Mouse (Mus musculus) activated CD4-positive, CD25-positive, alpha-beta regulatory T cell, adult 4 months (primary cell): ENCODE measurements around the gene Khdc1a. TPM values are rescaled to one million over a fixed set of nuclear protein-coding genes. Genes with fewer than 3 reads are reported as not detected.
"Not testable (repeated sequence)": the region's sequence is repeated elsewhere in the genome, so short reads cannot be mapped to it uniquely, and the experiment has no call there.

Source experiments
- ATAC-seq: one replicate; pipeline ENCODE4 v1.8.0; 2017
- polyA plus RNA-seq, 2 experiments: library from polyadenylated mRNA; unstranded; fragments of 100-300 nt; shearing (Covaris generic); gene quantifications; one replicate each; pipeline ENCODE4 v1.2.1; 2017

Khdc1a gene
- 1 to 10 TPM in 1 of 2 experiments, under 1 TPM in 1; 0.71 to 2.1 TPM for polyA plus RNA-seq

DNA sequence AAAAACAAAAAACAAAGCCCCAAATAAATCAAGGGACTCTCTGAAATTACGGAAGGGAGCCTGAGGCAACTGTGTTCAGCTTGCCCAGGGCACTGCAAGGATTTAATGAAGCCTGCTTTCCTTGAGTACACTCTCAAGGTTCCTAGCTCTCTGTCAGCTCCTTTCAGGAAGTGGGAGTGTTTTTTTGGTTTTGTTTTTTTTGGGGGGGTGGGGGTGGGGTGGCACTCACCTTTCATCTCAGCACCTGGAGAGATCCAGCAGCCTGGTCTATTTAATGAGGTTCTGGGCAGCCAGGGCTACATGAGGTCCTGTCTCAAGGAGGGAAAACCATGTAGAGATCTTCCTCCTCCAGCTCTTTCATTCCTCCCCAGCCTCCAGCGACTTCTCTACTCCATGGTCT is at the start of gene Khdc1a:
TSS of gene Khdc1a (plus strand) at position 301 of the 400 bp plus-strand sequence.
- no peak for ATAC-seq

DNA sequence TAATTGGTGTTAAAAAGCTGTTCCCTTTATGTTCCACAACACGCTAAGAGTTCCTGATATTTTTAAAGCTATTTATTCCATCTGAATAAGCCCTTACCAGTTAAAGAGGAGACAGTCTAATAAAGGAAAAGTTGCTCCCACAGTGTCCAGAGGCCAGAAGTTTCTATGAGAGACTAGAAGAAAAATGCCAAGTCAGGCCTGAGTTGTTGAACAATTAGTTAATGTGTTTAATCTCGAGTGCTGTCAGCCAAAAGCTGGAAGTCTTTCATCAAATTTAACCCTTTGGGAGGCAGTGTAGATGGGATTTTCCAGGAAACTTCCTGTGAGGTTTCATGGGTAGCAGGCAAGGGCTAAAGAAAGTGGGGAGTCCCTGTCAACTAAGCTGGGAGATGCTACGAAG is 49.6 kb upstream of the Khdc1a start:
- no peak for ATAC-seq

DNA sequence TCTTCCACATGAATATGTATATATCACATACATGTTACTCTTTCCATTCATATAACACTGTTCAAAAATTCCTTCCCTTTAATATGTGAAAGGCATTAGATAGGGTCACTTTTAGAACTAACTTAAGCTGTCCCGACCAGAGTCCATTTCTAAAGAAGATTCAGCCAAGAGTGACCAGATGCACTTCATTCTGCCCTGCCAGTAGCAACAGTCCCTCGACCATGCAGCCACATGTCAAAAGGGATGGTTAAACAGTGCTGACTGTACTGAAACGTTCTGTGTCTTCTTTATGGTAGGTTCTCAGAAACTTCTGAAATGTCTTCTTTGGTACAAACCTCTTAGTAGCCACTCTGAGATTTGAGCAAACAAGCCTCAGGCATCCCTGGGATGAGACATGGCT is 47.8 kb upstream of the Khdc1a start:
- no peak for ATAC-seq

DNA sequence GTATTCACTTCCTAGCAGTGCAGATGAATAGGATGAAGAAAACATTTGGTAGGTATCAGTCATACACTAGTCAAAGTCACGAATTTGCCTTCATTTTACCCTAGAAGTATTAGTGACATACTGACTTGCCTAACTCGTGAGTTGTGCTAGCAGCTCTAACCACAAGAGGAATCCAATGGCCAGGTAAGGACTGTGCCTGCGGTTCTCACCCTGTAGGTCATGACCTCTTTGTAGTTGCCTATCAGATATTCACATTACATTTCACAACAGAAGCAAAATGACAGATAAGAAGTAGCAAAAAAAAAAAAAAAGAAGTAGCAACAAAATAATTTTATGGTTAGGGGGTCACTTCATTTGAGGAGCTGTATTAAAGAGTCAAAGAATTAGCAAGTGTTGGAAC is 45.3 kb upstream of the Khdc1a start:
- ATAC-seq: peak; percentile 70

DNA sequence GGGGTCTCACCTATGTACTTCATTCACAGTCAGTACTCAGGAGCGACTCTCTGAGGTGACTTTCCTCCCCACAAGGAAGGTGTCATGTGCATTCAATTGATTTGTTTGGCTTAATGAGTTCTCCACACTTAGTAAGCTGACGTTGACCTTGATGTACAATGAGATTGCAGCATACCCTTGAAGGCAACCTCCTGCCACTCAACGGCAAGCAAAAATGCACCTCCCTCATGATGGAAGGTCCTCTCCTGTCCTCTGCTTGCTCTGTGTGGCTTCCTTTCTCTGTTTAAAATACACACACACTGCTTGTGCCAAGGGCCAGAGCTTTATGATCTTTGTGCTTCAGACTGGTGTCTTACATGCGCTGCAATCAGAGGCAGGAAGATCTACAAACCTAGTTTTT is 44.8 kb upstream of the Khdc1a start:
- ATAC-seq: peak; percentile 46

DNA sequence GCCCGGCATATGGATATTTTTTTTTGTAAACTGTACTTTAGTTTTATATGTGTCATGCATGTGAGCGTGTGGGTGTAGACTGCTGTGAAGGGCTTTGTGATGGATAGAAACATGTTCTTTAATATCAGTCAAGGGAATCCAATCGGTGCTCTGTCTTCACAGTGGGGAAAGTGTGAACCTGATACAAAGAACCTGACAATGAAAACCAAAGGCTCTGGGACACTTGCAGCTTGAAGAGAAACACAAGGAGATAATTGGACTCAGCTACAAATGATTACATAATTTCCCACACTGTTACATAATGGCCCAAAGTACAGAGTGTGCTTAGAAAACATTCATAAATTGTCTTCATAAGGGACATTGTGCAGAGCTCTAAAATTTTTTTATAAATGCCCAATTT is 44.0 kb upstream of the Khdc1a start:
- ATAC-seq: no peak

DNA sequence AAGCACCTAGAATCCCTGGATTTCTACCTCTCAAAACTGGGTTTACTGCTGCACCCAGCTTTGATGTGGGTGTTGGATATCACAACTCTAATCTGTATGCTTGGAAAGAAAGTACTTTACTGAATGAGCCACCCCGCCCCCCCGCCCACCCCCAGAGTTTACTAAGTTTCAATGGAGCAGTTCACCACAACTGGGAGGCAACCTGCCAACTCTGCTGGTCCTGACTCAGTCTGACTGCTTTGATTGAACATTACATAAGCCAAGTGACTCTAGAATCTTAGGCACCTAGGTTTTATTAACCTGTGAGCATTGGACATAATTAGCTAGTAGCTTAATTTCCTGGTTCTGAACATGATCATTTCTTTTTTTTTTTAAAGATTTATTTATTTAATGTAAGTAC is 35.1 kb upstream of the Khdc1a start:
- ATAC-seq: peak; percentile 31

DNA sequence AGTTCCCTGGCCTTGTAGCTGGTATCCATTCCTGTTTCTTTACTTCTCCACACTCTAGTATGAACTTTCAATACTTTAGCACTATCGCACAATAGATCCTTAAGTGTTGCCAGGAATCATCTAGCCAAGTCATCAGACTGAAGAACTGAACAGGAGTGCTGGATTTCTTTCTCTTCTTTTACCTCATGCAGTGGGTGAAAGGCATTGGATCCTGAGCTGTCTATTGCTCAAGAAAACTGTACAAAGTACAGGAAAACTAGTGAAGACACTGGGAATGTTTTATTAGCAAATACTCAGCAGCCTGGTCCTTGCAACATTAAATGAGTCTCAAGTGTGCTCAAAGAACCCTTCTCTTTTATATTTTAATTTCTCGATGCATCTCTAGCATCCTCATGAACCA is 33.7 kb upstream of the Khdc1a start:
- no peak for ATAC-seq

DNA sequence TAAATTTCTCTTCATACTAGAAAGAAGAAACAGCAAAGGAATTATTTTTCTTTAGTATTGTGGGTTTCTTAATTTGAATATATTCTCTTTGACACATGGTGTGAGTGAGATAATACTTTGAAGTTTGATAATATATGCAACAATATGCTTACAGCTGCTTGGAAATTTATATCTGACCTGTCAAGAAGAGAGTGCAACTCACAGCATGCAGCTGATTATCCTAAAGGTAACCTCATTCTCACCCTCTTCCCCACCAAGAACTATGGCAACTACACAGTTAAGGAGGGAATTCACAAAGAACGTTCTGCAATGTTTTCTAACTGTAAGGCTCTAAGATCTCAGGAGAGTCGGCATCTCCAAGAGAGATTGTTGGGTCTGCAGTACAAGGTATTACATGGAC is 33.1 kb upstream of the Khdc1a start:
- ATAC-seq: peak; percentile 30

DNA sequence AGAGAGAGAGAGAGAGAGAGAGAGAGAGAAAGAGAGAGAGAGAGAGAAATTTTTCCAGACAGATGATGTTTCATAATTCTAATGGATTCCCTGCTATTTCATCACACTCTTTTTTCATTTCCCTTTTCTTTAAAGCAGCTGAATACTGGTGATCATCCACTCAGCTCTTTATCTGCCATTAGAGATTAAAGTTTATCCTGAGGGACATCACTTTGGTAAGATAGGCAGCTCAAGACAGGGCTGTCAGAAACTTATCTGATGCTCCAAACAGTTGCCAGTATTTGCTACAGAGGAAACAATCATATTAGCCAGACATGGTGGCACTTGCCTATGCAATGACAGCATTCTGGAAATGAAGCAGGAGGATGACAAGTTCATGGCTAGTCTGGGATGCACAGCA is 31.2 kb upstream of the Khdc1a start:
- no peak for ATAC-seq

DNA sequence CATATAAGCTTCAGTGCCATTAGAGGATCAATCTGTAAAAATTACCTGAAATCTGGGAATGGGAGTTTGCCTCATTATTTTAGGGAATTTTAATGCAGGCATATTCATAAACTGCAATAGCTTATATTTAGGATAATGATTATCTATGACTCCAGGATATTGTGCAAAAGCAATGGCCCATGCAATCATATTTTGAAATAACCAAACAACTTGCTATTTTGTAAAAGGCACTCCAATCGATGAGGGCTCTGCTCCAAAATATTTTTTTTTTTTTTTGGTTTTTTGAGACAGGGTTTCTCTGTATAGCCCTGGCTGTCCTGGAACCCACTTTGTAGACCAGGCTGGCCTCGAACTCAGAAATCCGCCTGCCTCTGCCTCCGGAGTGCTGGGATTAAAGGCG is 29.2 kb upstream of the Khdc1a start:
- ATAC-seq: not testable (repeated sequence)

DNA sequence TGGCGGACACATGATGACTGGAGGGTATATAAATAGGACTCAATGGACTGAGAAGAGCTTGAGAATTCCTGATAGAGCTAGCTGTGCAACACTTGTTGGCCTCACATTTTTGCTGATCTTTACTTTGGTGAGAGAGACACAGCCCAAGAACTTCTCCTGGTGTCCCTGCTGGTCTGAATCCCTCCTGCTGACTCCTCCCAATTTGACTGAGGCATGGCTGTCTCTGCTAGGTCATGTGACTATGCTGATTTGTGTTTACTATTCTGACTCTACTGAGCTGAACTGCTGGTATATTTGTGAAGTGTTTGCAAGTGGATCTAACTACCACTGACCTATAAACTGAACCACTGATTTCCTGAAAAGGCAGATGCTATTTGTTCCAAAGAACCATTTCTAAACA is 27.8 kb upstream of the Khdc1a start:
- ATAC-seq: no peak

DNA sequence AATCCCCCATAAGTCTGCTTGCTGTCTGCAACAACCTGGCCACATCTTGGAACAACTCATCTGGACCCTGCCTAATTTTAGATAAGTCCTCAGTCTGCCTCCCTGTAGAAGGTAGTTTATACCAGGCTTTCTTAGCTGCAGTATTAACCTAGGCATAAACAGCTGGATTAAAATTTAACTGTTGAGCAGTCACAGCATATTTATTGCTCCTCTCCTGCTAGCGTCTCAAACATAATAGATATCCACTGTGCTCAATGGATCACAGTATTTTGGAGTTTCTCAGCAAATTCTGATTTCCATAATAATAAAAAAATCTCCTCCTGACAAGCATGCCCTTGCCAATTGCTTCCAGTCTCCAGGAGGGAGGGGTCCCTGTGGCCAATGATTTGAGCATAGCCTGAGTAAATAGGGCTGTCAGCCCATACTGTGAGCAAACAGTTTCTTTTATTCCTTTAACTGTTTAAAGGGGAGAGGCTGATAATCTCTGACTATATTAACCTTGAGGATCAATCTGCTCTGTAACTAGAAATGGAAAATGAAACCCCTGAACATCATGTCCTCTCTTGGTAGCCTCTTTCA is 25.4 kb upstream of the Khdc1a start:
- ATAC-seq: peak; percentile 28

DNA sequence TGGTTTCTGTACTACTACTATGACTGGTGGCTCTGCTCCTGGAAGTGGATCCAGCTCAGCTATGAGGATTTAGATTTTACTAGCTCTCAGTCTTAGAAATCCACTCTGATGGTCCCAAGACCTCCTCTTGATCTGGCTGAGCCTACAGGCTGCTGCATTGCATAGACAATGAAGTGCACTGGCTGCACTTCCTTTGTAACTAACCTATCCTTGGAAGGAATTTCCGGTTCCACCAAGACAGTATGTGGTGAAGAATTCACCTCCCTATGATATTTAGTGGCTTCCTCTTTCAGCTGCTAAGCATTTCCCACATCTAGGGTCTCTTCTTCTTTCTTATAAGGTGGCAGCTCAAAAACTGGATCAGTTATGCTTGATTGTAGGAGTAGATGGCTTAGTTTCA is 24.8 kb upstream of the Khdc1a start:
- ATAC-seq: peak; percentile 44

DNA sequence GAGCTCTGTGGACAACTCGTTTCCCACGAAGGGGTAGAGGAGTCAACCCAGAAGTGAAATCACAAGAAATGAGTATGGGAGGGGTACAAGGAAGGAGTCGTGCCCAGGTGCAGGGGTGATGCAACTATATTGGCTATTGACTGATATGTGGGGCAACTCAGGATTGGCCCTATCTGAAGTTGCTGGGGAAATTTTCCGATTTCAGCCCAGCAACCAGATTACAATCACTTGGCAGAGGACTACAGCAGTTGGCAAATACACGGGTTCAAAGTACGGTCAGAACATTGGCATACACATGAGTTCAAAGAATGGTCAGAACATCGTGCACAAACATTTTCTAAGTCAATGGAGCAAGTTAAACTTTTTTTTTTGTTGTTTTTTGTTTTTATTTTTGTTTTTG is 22.7 kb upstream of the Khdc1a start:
- no peak for ATAC-seq

DNA sequence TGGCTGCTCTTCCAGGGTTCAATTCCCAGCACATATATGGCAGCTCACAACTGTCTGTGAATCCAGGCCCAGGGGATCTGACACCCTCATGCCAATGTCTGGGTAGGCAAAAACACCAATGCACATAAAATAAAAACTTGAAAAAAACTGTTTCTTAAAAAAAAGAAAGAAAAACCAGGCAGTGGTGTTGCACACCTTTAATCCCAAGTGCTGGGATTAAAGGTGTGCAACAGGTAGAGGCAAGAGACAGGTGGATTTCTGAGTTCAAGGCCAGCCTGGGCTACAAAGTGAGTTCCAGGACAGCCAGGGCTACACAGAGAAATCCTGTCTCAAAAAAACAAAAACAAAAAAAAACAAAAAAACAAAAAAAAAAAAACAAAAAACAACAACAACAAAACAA is 18.3 kb upstream of the Khdc1a start:
- ATAC-seq: not testable (repeated sequence)

DNA sequence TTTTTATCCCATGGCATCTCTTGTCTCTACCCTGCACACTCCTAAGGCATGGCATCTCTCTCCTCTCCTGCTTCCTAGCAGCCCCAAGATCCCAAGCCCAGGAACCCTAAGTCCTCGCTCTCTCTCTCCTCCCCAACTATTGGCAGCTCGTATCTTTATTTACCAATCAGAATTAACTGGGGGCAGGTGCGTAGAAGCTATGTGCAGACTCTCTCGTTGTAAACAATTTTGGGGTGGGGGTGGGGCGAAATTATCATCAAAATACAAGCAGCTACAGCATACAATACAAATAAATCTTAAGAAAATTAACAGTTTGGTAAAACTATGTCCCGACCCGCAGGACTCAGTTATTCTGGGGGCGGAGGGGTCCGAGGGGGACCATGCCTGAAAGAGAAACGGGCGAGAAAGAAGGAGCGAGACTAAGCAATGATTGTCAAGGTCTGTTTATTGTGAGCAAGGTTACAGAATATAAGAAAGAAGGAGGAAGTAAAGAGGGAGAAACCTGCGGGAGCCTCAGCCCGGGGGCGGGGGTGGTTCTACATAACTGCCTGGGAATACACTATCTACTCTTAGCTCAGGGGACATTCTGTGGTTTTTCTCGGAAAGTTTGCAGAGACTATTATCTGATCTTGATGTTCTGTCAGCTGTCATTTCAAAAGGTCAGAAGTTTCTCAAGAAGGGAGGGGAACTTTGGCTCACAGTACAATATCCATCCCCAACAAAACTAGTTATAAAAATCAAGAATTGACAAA is 16.0 kb upstream of the Khdc1a start:
- ATAC-seq: peak; percentile 82

DNA sequence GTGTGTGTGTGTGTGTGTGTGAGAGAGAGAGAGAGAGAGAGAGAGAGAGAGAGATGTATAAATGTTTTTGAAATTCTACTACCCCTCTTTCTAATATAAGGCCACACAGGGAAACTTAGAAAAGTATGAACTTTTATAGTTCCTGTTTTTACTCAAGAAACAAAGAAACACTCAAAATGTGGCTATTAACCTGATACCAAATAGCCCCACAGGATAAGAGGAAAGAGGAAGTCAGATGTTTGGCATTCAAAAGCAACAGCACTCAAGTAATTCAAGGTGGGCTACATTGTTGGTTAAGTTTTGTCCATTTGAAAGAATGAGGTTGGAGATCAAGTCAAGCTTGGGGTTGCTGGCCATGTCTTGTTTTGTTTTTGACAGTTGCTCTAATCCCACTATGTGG is 13.6 kb upstream of the Khdc1a start:
- no peak for ATAC-seq

DNA sequence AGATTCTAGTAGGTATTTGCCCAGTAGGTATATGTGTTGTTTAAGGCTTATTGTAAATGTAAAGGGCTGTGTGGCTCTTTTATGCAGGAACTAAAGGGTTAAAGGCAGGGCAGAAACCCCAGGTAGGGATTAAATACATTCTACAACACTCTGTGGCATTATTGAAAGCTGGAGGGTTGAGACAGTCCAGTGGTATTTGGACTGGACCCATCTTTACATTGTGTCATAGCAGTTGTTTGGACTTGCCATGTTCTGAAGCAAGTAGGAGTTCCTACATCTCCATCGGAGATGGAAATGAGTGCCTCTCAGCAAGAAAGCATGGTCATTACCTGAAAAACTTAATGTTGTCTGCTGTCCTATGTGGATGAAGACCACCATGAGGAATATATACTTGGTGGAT is 8.7 kb upstream of the Khdc1a start:
- no peak for ATAC-seq

DNA sequence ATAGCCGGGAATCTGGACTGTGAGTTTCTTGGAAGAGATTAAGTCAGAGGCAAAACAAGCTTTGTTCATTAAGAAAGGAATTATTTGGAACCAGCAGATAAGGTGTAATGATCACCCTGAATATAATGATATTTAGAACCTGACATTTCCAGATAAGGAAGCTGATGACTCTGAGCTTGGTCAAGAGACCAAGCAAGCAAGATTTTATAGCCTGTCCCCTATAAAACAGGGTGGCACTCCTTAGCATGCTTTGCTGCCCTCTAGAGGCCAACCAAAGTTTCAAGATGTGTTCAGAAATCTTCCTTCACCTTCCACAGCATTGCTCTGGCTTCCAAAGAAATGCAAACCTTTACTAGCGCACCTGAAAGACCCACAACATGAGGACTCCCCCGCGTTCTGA is 5.2 kb upstream of the Khdc1a start:
- ATAC-seq: peak; percentile 74

DNA sequence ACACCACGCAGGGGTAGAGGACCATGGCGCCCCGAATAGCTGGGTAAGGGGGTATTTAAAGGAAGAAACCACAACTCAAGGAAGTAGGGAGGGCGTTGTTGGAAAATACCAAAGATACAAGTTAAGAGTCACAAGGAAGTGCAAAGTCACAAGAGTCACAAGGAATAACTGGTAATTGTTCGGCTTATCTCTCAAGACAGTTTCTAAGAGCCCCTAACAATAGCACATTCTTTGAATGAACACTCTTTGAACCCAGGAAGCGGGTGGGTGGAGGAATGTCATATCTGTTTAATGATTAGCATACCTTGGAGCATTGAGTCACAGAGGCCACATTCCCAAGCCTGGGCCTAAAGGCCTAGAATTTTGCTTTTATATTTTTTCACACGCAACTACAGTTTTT is 4.7 kb upstream of the Khdc1a start:
- not testable (repeated sequence) for ATAC-seq

DNA sequence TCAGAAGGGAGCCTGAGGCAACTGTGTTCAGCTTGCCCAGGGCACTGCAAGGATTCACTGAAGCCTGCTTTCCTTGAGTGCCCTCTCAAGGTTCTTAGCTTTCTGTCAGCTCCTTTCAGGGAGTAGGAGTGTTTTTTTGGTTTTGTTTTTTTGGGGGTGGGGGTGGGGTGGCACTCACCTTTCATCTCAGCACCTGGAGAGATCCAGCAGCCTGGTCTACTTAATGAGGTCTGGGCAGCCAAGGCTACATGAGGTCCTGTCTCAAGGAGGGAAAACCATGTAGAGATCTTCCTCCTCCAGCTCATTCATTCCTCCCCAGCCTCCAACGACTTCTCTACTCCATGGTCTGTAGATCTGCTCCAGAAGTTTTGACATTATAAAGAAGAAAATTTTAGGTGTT is 18.6 kb downstream of the Khdc1a start, which contains the start of gene Khdc1c:
TSS of gene Khdc1c (plus strand) at position 301 of the 400 bp plus-strand sequence.
- not testable (repeated sequence) for ATAC-seq

DNA sequence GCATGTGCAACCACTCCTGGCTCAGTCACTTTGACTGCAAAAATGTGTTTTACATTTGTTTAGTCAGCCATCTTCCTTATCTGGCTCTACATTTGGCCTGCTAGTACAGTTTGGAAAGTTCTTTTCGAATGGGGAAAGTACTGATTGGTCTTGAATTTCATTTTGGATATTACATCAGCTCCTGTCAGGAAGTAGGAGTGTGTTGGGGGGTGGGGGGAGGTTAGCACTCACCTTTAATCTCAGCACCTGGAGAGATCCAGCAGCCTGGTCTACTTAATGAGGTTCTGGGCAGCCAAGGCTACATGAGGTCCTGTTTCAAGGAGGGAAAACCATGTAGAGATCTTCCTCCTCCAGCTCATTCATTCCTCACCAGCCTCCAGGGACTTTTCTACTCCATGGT is 33.8 kb downstream of the Khdc1a start, which contains the start of gene Khdc1b:
TSS of gene Khdc1b (plus strand) at position 301 of the 400 bp plus-strand sequence.
- ATAC-seq: no peak

DNA sequence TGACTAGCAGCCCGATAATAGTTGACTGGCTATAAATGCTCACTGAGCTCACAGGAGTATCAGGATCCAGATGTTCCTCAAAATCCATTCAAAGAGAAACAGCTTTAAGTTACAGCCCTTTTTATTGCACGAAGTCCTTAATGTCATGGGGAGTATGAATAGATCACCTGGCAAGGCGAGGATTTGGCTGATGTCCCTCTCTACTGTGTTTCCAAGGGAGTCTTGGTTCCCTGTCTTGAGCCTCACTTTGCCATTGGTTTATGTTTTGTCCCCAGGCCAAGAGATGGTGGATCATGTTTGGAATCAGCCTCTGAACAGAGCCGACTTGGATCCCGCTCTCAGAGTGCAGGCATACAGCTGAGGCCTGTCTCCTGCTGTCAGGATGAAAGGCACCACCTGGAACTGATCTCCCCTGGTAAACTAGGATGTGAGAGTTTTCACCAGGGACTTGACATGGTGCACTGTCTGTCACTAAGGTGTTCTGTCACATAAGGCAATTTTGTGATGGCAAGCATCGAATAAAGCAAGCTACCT is 41.8 kb downstream of the Khdc1a start:
- no peak for ATAC-seq
